Mouse (Mus musculus): ENCODE results near the gene Lmntd1. TPM values are rescaled to one million over a fixed set of nuclear protein-coding genes. Genes with fewer than 3 reads are reported as not detected.

Lmntd1 gene
- polyA plus RNA-seq, 1 experiment from 2014 or later: 0.11 TPM

DNA sequence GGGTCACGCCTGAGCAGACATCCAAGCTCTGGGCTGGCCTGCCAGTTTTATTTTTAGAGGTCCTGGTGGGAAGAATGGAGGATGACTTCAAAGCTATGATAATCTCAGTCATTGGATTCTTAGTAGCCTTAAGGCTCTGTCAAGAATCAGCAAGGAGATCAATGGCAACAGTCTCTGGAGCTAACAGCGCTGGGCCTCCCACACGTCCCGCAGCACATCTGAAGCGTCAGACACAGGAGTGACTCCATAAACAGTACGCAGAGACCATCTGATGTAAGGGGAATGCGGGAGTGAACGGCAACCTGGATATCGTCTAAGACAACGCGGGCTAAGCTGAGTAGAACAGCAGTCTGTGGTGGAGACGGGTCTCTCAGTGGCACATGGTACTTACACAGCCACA, 69.8 kb downstream of the Lmntd1 start:
- Histone ChIP-seq H3K36me3 (no peaks in the 10 kb centered on the region), H3K27ac (replicated peaks) (no peak overlapping the region), H3K9me3 (replicated peaks) (peaks cover 11% of the 10 kb centered on the region; the same call in 1 of the 2 replicates), H3K27me3 (ENCODE audit: low read depth, poor library complexity, severe bottlenecking) (no peaks in the 10 kb centered on the region), H3K4me1 (peaks cover 33% of the 10 kb centered on the region), H3K4me3 (no peak overlapping the region)
- 84% methylated on average over 12 of the region's 12 CpGs for WGBS
- DNase-seq (ENCODE audit: low spot score): no peak

DNA sequence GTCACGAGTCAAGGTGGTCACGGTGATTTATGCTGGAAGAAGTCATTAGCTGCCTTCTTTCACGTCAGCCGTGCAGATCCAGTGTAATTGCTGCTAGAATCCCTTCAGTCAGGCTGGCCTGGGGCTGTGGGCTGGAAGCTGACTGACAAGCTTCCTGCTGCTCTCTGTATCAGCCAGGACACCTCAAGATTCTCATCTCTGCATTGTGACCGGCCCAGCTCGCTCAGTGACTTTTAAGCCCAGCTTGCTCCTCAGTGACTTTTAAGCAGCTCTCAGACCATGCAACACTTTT, 74.6 kb downstream of the Lmntd1 start:
- peaks cover 11% of the 10 kb centered on the region; the same call in 1 of the 2 replicates for H3K9me3 ChIP-seq (replicated peaks)
- H3K27me3 ChIP-seq (ENCODE audit: low read depth, poor library complexity, severe bottlenecking): no peaks in the 10 kb centered on the region
- H3K27ac ChIP-seq (replicated peaks): no peak overlapping the region
- WGBS: 58% methylated on average over 6 of the region's 6 CpGs
- peaks cover 21% of the 10 kb centered on the region for H3K4me1 ChIP-seq
- DNase-seq (ENCODE audit: low spot score): no peak
- no peaks in the 10 kb centered on the region for H3K36me3 ChIP-seq
- H3K4me3 ChIP-seq: no peak overlapping the region

DNA sequence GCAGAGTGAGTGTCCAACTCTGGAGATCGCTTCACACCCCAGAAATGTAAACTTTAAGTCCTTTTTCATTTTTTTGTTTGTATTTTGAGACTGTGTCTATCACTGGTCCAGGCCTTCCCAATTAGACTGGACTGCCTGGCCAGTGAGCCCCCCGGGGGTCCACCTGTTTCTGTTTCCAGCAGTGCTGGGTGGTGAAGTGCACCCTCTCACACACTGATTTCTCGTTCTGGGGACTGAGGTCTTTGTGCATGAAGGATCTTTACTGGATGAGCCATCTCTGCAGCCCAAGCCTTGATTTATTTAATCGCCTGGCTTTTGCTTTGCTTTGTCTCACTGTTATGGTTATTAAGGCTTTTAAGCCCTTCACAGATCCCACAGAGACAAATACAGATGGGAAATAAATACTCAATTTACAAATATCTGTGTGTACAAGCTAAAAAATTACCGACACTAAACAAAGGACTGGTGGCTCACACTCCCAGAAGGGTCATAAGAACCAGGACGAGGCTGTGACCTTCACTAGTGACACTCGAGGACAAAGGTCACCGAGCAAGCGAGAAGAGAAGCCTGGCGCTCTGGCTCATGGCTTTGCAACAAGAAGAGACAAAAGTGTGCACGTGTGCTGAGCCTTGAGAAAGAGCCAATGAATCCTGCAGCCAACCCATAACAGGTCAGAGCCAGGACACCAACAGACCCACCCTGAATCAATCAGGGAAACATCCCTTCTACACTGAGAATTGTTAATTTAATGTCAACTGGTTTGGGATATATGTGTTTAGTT, 75.1 kb downstream of the Lmntd1 start:
- Histone ChIP-seq H3K4me1 (peaks cover 15% of the 10 kb centered on the region), H3K4me3 (no peak overlapping the region), H3K36me3 (no peaks in the 10 kb centered on the region), H3K27ac (replicated peaks) (peak overlapping the region; percentile 39), H3K27me3 (ENCODE audit: low read depth, poor library complexity, severe bottlenecking) (no peaks in the 10 kb centered on the region), H3K9me3 (replicated peaks) (peaks cover 11% of the 10 kb centered on the region; the same call in 1 of the 2 replicates)
- 58% methylated on average over 11 of the region's 11 CpGs for WGBS
- DNase-seq (ENCODE audit: low spot score): no peak

- Histone ChIP-seq H3K27me3 (ENCODE audit: low read depth, poor library complexity, severe bottlenecking) (no peaks in the 10 kb centered on the region), H3K36me3 (no peaks in the 10 kb centered on the region), H3K27ac (replicated peaks) (no peak overlapping the region), H3K4me3 (no peak overlapping the region), H3K9me3 (replicated peaks) (no peaks in the 10 kb centered on the region), H3K4me1 (peaks cover 5% of the 10 kb centered on the region)
- no peak for DNase-seq (ENCODE audit: low spot score)
- WGBS: 76% methylated on average over 3 of the region's 3 CpGs
These were observed 83.7 kb downstream of the Lmntd1 start for GRCm38 (mm10) chr6:145530464-145530863.

DNA sequence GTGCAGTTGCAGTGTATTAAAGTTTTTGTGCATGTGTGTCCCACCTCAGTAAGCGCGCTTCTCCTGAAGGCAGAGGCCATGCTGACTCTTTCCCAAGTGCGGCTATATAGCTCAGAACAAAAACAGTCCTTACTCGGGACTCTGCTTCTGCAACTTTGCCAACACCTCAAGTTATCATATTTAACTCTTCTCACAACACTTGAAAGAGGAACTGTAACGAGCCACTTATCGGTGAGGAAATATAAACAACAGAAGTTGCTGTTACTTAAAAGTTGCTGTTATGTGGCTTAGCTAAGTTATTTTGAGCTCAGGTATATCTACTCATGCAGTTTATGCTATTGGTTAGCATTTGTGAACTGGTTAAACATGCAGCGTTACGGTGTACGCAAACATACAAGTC, 90.8 kb downstream of the Lmntd1 start:
- H3K27me3 ChIP-seq (ENCODE audit: low read depth, poor library complexity, severe bottlenecking): no peaks in the 10 kb centered on the region
- no peaks in the 10 kb centered on the region for H3K36me3 ChIP-seq
- H3K4me1 ChIP-seq: peaks cover 7% of the 10 kb centered on the region
- no peak for DNase-seq (ENCODE audit: low spot score)
- H3K4me3 ChIP-seq: no peak overlapping the region
- 94% methylated on average over 9 of the region's 9 CpGs for WGBS
- H3K9me3 ChIP-seq (replicated peaks): no peaks in the 10 kb centered on the region
- H3K27ac ChIP-seq (replicated peaks): peak overlapping the region; percentile 46; the same call in 1 of the 2 replicates

DNA sequence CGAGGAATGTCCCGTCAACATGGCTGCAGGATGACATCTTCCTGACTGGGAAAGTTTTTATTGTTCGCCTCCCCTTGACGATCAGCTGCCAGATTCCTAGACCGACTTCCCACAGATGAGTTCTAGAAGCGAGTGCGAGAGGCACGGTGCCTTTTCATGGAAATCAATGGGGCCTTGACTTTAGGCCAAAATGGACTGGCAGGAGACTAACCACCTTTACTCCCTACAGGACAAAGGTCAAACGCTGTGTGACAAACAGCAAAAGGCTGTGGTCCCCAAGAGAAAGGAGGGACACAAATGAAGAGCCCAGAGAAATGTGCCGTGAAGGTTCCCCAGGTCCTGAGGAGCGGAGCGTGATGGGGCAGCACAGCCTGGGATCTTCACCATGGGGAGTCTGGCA, 91.5 kb downstream of the Lmntd1 start:
- peak overlapping the region; percentile 46 for H3K27ac ChIP-seq (replicated peaks)
- H3K4me3 ChIP-seq: no peak overlapping the region
- 84% methylated on average over 12 of the region's 12 CpGs for WGBS
- no peaks in the 10 kb centered on the region for H3K9me3 ChIP-seq (replicated peaks)
- no peaks in the 10 kb centered on the region for H3K27me3 ChIP-seq (ENCODE audit: low read depth, poor library complexity, severe bottlenecking)
- no peak for DNase-seq (ENCODE audit: low spot score)
- H3K36me3 ChIP-seq: no peaks in the 10 kb centered on the region
- peaks cover 7% of the 10 kb centered on the region for H3K4me1 ChIP-seq

GRCm38 (mm10) chr6:145517002-145517401, 97.1 kb downstream of the Lmntd1 start:
- peak; percentile 35 for DNase-seq (ENCODE audit: low spot score)
- peaks cover 16% of the 10 kb centered on the region for H3K4me1 ChIP-seq
- H3K4me3 ChIP-seq: no peak overlapping the region
- no peaks in the 10 kb centered on the region for H3K27me3 ChIP-seq (ENCODE audit: low read depth, poor library complexity, severe bottlenecking)
- no peaks in the 10 kb centered on the region for H3K36me3 ChIP-seq
- no peak overlapping the region for H3K27ac ChIP-seq (replicated peaks)
- no peaks in the 10 kb centered on the region for H3K9me3 ChIP-seq (replicated peaks)
- WGBS: 41% methylated on average over 10 of the region's 10 CpGs

GRCm38 (mm10) chr6:145515859-145516581, 98.1 kb downstream of the Lmntd1 start:
- no peaks in the 10 kb centered on the region for H3K27me3 ChIP-seq (ENCODE audit: low read depth, poor library complexity, severe bottlenecking)
- H3K9me3 ChIP-seq (replicated peaks): no peaks in the 10 kb centered on the region
- 77% methylated on average over 10 of the region's 10 CpGs for WGBS
- H3K4me3 ChIP-seq: no peak overlapping the region
- H3K4me1 ChIP-seq: peaks cover 22% of the 10 kb centered on the region
- peak; percentile 25 for DNase-seq (ENCODE audit: low spot score)
- no peaks in the 10 kb centered on the region for H3K36me3 ChIP-seq
- no peak overlapping the region for H3K27ac ChIP-seq (replicated peaks)

GRCm38 (mm10) chr6:145511265-145511664, 102.9 kb downstream of the Lmntd1 start:
- H3K4me1 ChIP-seq: peaks cover 14% of the 10 kb centered on the region
- 35% methylated on average over 8 of the region's 8 CpGs for WGBS
- no peaks in the 10 kb centered on the region for H3K9me3 ChIP-seq (replicated peaks)
- no peak overlapping the region for H3K27ac ChIP-seq (replicated peaks)
- DNase-seq (ENCODE audit: low spot score): no peak
- H3K27me3 ChIP-seq (ENCODE audit: low read depth, poor library complexity, severe bottlenecking): no peaks in the 10 kb centered on the region
- H3K4me3 ChIP-seq: no peak overlapping the region
- H3K36me3 ChIP-seq: no peaks in the 10 kb centered on the region

DNA sequence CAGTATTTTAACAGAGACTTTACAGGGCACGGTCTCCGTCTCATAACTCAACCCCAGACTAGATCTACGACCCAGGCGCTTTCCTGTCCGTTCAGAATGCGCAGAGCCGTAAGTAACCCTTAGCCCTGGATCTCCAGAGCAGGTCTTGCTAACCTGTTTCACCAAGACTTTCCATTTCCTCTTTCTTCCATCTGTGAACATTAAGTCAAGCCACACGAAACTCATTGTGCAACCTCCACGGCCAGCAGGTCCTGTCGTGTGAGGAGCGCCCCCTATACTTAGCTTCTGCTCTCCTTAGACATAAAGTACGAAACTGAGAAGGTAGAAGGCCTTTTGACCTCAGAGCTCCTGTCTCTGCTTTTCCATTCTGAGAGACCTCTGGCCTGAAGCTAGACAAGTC, 105.3 kb downstream of the Lmntd1 start:
- WGBS: 90% methylated on average over 12 of the region's 12 CpGs
- Histone ChIP-seq H3K9me3 (replicated peaks) (no peaks in the 10 kb centered on the region), H3K36me3 (no peaks in the 10 kb centered on the region), H3K4me1 (peaks cover 8% of the 10 kb centered on the region), H3K27me3 (ENCODE audit: low read depth, poor library complexity, severe bottlenecking) (no peaks in the 10 kb centered on the region), H3K4me3 (no peak overlapping the region), H3K27ac (replicated peaks) (no peak overlapping the region)
- DNase-seq (ENCODE audit: low spot score): no peak

DNA sequence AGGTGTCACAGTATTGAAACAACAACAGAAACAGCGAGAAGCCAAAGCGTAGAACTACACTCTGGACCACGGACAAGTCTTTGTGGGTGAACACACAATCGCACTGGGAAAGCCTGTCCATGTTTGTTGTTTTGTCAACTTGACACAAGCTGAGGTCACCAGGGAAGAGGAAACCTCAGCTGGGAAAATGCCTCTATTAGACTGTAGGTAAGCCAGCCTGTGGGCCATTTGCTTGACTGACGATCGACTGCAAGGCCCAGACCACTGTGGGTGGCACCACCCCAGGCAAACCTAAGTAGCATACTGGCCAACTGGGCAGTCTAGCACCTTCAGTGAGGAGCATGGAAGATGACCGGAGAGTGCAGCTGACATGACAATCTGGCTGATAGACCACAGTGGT, 112.4 kb downstream of the Lmntd1 start:
- H3K4me3 ChIP-seq: no peak overlapping the region
- no peaks in the 10 kb centered on the region for H3K36me3 ChIP-seq
- 87% methylated on average over 7 of the region's 7 CpGs for whole genome bisulfite sequencing
- no peaks in the 10 kb centered on the region for H3K4me1 ChIP-seq
- no peak for DNase-seq (ENCODE audit: low spot score)
- H3K27me3 ChIP-seq (ENCODE audit: low read depth, poor library complexity, severe bottlenecking): no peaks in the 10 kb centered on the region
- no peak overlapping the region for H3K27ac ChIP-seq (replicated peaks)
- H3K9me3 ChIP-seq (replicated peaks): no peaks in the 10 kb centered on the region; the same call in 1 of the 2 replicates

DNA sequence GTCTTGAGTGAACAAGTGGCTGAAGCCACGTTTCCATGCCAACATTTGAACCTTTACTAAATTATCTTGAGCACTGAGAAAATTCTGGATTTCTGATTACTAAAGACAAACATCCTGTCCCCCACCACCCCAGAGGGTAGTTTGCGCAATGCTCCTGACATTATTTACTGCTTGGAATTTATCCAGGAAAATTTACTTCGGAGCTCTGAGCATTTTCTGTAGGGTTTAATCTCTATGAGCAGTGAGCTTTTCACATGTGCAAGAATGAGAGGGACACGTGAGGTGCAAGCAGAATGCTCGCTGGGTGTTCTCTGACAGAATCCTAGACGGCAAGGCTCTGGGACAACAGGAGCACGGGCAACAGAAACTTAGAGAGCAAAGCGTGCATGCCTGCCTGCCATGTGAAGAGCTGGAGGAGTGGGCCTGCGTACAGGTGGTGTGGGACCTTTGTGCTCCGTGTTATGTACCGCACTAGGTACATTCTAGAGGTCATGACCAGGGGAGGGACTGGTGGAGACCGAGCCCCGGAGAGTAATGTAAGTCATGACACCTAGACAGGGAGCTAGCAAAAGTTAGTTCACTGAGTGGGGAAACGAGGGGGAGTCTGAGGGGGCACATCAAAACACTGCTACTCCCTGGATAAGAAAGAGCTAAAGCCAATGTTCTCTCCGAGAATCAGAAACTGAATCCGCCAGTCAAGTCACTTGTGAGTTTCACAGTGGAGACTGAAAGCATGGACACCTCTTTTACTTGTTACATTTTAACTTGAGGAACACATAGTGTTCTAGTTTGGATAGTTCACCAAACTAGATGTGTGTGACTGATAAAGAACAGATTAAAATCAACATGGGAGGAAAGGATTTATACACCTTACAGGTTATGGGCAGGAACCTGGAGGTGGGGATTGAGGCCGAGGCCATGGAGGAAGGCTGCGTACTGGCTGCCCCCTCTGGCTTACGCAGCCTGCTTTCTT, 114.3 kb downstream of the Lmntd1 start:
- WGBS: 84% methylated on average over 19 of the region's 19 CpGs
- Histone ChIP-seq H3K9me3 (replicated peaks) (no peaks in the 10 kb centered on the region; the same call in 1 of the 2 replicates), H3K27ac (replicated peaks) (no peak overlapping the region), H3K27me3 (ENCODE audit: low read depth, poor library complexity, severe bottlenecking) (no peaks in the 10 kb centered on the region), H3K4me1 (no peaks in the 10 kb centered on the region), H3K4me3 (no peak overlapping the region), H3K36me3 (no peaks in the 10 kb centered on the region)
- DNase-seq (ENCODE audit: low spot score): no peak
